Mouse (Mus musculus) naive thymus-derived CD4-positive, alpha-beta T cell, adult 2 months (primary cell): Measurements from ENCODE around the gene Nckap5l.
"Not testable (repeated sequence)": the region's sequence is repeated elsewhere in the genome, so short reads cannot be mapped to it uniquely, and the experiment has no call there.

Experiments
- DNase-seq: peaks from one replicate; pipeline ENCODE4 v3.0.0-alpha.2; 2011; ENCODE audit warnings: low read depth

The Nckap5l gene

GRCm38 (mm10) chr15:99393386-99394252, 63.9 kb downstream of the Nckap5l start:
- DNase-seq, result peak; percentile 52

- DNase-seq, result peak; percentile 99
Observed at GRCm38 (mm10) chr15:99392486-99393385, 64.8 kb downstream of the Nckap5l start, which contains the start of gene Tmbim6. TSS of gene Tmbim6 (plus strand) at chr15:99392882.

- DNase-seq, result no peak
Observed at GRCm38 (mm10) chr15:99391975-99392374, 65.6 kb downstream of the Nckap5l start.

GRCm38 (mm10) chr15:99390472-99391401, 66.8 kb downstream of the Nckap5l start:
- DNase-seq, result no peak

- no peak for DNase-seq
Observed at GRCm38 (mm10) chr15:99387976-99388375, 69.6 kb downstream of the Nckap5l start.

DNA sequence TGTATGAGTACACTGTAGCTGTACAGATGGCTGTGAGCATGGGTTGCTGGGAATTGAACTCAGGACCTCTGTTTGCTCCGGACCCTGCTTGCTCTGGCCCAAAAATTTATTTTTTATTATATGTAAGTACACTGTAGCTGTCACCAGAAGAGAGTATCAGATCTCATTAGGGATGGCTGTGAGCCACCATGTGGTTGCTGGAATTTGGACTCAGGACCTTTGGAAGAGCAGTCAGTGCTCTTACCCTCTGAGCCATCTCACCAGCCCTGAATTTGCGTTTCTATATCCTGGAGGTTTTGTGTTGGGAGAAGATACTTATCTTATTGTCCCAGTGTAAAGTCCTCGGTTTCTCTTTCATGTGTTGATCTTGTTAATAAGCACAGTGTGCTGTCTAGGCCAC, 70.8 kb downstream of the Nckap5l start:
- no peak for DNase-seq

GRCm38 (mm10) chr15:99386110-99386509, 71.4 kb downstream of the Nckap5l start:
- DNase-seq, result not testable (repeated sequence)

DNA sequence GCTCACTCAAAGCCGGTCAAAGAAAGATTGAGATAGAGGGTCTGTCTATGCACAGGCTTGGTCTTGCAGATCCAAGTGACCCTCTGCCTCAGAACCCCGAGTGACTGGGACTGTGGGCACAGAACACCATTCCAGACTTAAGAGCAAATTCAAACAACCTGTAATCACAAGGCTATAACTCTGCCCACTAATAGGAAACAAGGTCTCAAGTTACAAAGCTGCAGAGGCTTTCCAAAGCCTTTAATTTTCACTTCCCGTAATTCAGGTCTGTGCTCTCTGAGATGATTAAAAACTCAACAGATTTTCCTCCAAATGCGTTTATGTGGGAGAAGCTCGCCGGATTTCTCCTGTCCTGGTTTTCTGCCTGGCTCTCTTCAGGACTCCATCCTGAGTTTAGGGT, 73.5 kb downstream of the Nckap5l start:
- DNase-seq, result no peak

DNA sequence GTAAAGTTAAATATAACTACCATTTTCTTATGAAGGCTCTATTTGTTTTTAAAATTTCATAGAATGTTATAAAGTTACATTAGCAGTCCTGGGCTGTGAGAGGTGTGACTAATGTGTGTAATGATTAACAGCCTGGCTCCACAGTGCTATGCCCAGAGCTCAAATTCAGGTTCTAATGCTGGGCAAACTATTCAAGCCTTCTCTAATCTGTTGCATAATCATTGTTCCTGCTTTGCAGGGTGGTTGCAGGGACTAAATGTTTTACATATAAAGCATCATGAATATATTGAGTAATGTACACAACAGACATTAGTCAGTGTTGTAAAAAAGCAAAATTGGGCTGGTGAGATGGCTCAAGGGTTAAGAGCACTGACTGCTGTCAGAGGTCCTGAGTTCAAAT, 74.7 kb downstream of the Nckap5l start:
- no peak for DNase-seq

DNA sequence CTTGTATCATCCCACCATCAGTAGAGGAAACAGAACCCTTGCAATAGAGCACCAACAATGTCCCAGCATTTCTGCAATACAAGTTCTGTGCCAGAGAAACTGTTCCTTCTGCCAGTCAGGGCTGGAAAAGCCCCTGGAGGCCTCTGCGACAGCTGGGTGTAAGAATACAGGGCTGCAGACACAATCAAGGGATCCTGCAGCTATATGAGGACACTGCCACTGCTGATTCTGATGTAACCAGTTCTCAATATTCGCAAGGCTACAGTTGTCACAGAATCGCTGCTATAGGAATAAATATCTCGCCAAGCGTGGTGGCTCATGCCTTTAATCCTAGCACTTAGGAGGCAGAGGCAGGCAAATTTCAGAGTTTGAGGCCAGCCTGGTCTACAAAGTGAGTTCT, 81.3 kb downstream of the Nckap5l start:
- no peak for DNase-seq

GRCm38 (mm10) chr15:99375581-99375980, 82.0 kb downstream of the Nckap5l start:
- DNase-seq, result no peak

GRCm38 (mm10) chr15:99375036-99375435, 82.5 kb downstream of the Nckap5l start:
- DNase-seq, result no peak

GRCm38 (mm10) chr15:99372761-99373160, 84.8 kb downstream of the Nckap5l start:
- DNase-seq, result no peak
